Comparison of ENCODE assay signal across 28 mouse cellular contexts in genomic region chr13:45384636-45385035, GRCm38 (mm10). TPM values are rescaled to one million over a fixed set of nuclear protein-coding genes. Genes with fewer than 3 reads are reported as not detected.
A peak's percentile ranks its signal among the peaks of the same experiment; 100 is the strongest.
DNase-seq lines count a peak whose midpoint lies in the region; ATAC-seq and TF ChIP-seq lines count a peak whose summit lies in the region.
"Had no signal": no experiment of that assay in that cellular context is flagged by ENCODE, and none has a peak within 500 bp of the region (broad histone marks: within the 10 kb centered on the region; RNA-seq: fewer than 3 reads in every experiment).

No protein-coding gene starts in this region.

- no peak overlapping the region for H3K4me3 ChIP-seq in heart, adult 2 months
- H3K4me3 ChIP-seq in intestine, embryonic 14.5 days (ENCODE audit: low read depth, low read length) = no peak overlapping the region
- no peak overlapping the region for H3K4me3 ChIP-seq in intestine, embryonic 16.5 days (ENCODE audit: low read length)
- H3K4me3 ChIP-seq in liver, embryonic 13.5 days (replicated peaks) = no peak overlapping the region
- no peak overlapping the region for H3K4me3 ChIP-seq in liver, embryonic 11.5 days (ENCODE audit: low read depth, low read length)
- H3K4me3 ChIP-seq in limb, embryonic 10.5 days = no peak overlapping the region
- H3K4me3 ChIP-seq: embryonic facial prominence, embryonic 13.5 days; embryonic facial prominence, embryonic 15.5 days; erythroblast, embryonic 14.5 days; forebrain, embryonic 10.5 days; forebrain, embryonic 12.5 days had no signal

- TF ChIP-seq POLR2A in heart, adult 2 months (IDR thresholded peaks at IDR 0.05; ENCODE audit: insufficient read depth, low read depth, low read length) = no peak

- no peak overlapping the region for H3K4me2 ChIP-seq in intestine, embryonic 14.5 days (ENCODE audit: low read length)
- H3K4me2 ChIP-seq in intestine, embryonic 16.5 days (ENCODE audit: low read depth, low read length) = no peak overlapping the region
- H3K4me2 ChIP-seq in liver, embryonic 13.5 days = no peak overlapping the region
- no peak overlapping the region for H3K4me2 ChIP-seq in liver, embryonic 11.5 days
- H3K4me2 ChIP-seq: embryonic facial prominence, embryonic 13.5 days; embryonic facial prominence, embryonic 15.5 days; forebrain, embryonic 12.5 days had no signal

- H3K4me1 ChIP-seq in heart, adult 2 months (ENCODE audit: control insufficient read depth, insufficient read depth, low read length) = peaks cover 1% of the 10 kb centered on the region; the same call in 1 of the 2 replicates
- peaks cover 4% of the 10 kb centered on the region for H3K4me1 ChIP-seq in intestine, embryonic 14.5 days (replicated peaks; ENCODE audit: control insufficient read depth, insufficient read depth, low read length)
- 0 out of 2 replicates have a peak, but pooled peaks cover 3% of the 10 kb centered on the region for H3K4me1 ChIP-seq in intestine, embryonic 16.5 days (ENCODE audit: control insufficient read depth, insufficient read depth, low read length)
- peaks cover 36% of the 10 kb centered on the region for H3K4me1 ChIP-seq in liver, embryonic 13.5 days (replicated peaks)
- H3K4me1 ChIP-seq in liver, embryonic 11.5 days (replicated peaks; ENCODE audit: control insufficient read depth, insufficient read depth, low read length) = peaks cover 8% of the 10 kb centered on the region; the same call in 1 of the 2 replicates
- peaks cover 8% of the 10 kb centered on the region for H3K4me1 ChIP-seq in limb, embryonic 10.5 days
- H3K4me1 ChIP-seq: forebrain, embryonic 12.5 days had no signal

- no peaks in the 10 kb centered on the region for H3K36me3 ChIP-seq in heart, adult 2 months (ENCODE audit: control insufficient read depth, insufficient read depth, low read length)
- no peaks in the 10 kb centered on the region for H3K36me3 ChIP-seq in intestine, embryonic 14.5 days (ENCODE audit: control insufficient read depth, insufficient read depth, low read length)
- H3K36me3 ChIP-seq in intestine, embryonic 16.5 days (ENCODE audit: control insufficient read depth, insufficient read depth, low read length) = no peaks in the 10 kb centered on the region
- H3K36me3 ChIP-seq in liver, embryonic 13.5 days = no peaks in the 10 kb centered on the region
- no peaks in the 10 kb centered on the region for H3K36me3 ChIP-seq in liver, embryonic 11.5 days (ENCODE audit: control insufficient read depth, insufficient read depth, low read length)
- H3K36me3 ChIP-seq in limb, embryonic 10.5 days = no peaks in the 10 kb centered on the region
- H3K36me3 ChIP-seq: embryonic facial prominence, embryonic 13.5 days; embryonic facial prominence, embryonic 15.5 days; forebrain, embryonic 10.5 days; forebrain, embryonic 12.5 days; G1E had no signal

- no peak overlapping the region for H3K27ac ChIP-seq in heart, adult 2 months
- no peak overlapping the region for H3K27ac ChIP-seq in intestine, embryonic 14.5 days (ENCODE audit: low read depth)
- H3K27ac ChIP-seq in intestine, embryonic 16.5 days (ENCODE audit: low read length) = no peak overlapping the region
- peak overlapping the region; percentile 23; the same call in 1 of the 2 replicates for H3K27ac ChIP-seq in liver, embryonic 13.5 days
- no peak overlapping the region for H3K27ac ChIP-seq in liver, embryonic 11.5 days (ENCODE audit: low read depth, low read length)
- no peak overlapping the region for H3K27ac ChIP-seq in limb, embryonic 10.5 days
- H3K27ac ChIP-seq: embryonic facial prominence, embryonic 13.5 days; embryonic facial prominence, embryonic 15.5 days; forebrain, embryonic 10.5 days; forebrain, embryonic 12.5 days had no signal

- TF ChIP-seq EP300 in heart, adult 2 months (IDR thresholded peaks at IDR 0.05; ENCODE audit: insufficient read depth, low read depth, low read length) = no peak

- no peak for TF ChIP-seq CTCF in heart, adult 2 months (IDR thresholded peaks at IDR 0.05)

- H3K9me3 ChIP-seq in intestine, embryonic 14.5 days (ENCODE audit: control insufficient read depth, low read length) = no peaks in the 10 kb centered on the region
- no peaks in the 10 kb centered on the region for H3K9me3 ChIP-seq in intestine, embryonic 16.5 days (ENCODE audit: control insufficient read depth, low read length)
- H3K9me3 ChIP-seq in liver, embryonic 13.5 days (replicated peaks) = no peaks in the 10 kb centered on the region
- no peaks in the 10 kb centered on the region for H3K9me3 ChIP-seq in liver, embryonic 11.5 days (ENCODE audit: control insufficient read depth, low read length)
- H3K9me3 ChIP-seq in limb, embryonic 10.5 days (replicated peaks) = no peaks in the 10 kb centered on the region
- H3K9me3 ChIP-seq: embryonic facial prominence, embryonic 13.5 days; embryonic facial prominence, embryonic 15.5 days; forebrain, embryonic 10.5 days; forebrain, embryonic 12.5 days had no signal

- H3K9ac ChIP-seq in heart, adult 2 months (ENCODE audit: low read depth, low read length) = no peak overlapping the region
- H3K9ac ChIP-seq in intestine, embryonic 14.5 days (ENCODE audit: low read length) = no peak overlapping the region
- H3K9ac ChIP-seq in intestine, embryonic 16.5 days (ENCODE audit: low read depth, low read length) = no peak overlapping the region
- H3K9ac ChIP-seq in liver, embryonic 13.5 days = no peak overlapping the region
- H3K9ac ChIP-seq in liver, embryonic 11.5 days (ENCODE audit: low read depth, low read length) = no peak overlapping the region
- H3K9ac ChIP-seq: embryonic facial prominence, embryonic 13.5 days; embryonic facial prominence, embryonic 15.5 days; forebrain, embryonic 12.5 days had no signal

- no peak for ATAC-seq in intestine, embryonic 14.5 days (replicated peaks; ENCODE audit: low FRiP score, low TSS enrichment, low read depth)
- ATAC-seq in intestine, embryonic 16.5 days = no peak
- no peak for ATAC-seq in liver, embryonic 13.5 days (ENCODE audit: low read depth)
- no peak for ATAC-seq in liver, embryonic 11.5 days (replicated peaks; ENCODE audit: low FRiP score)
- ATAC-seq: activated CD4-positive, CD25-positive, alpha-beta regulatory T cell, adult 4 months; CD4-positive, CD25-positive, alpha-beta regulatory T cell, adult 4 months; forebrain, embryonic 14.5 days; Patski had no signal

- no peaks in the 10 kb centered on the region for H3K27me3 ChIP-seq in heart, adult 2 months (ENCODE audit: control insufficient read depth, insufficient read depth, low read length)
- no peaks in the 10 kb centered on the region for H3K27me3 ChIP-seq in intestine, embryonic 14.5 days (replicated peaks; ENCODE audit: control insufficient read depth, insufficient read depth, low read length)
- no peaks in the 10 kb centered on the region for H3K27me3 ChIP-seq in intestine, embryonic 16.5 days (replicated peaks; ENCODE audit: control insufficient read depth, insufficient read depth, low read length)
- peaks cover 20% of the 10 kb centered on the region for H3K27me3 ChIP-seq in liver, embryonic 13.5 days
- peaks cover under 1% of the 10 kb centered on the region; the same call in 1 of the 2 replicates for H3K27me3 ChIP-seq in liver, embryonic 11.5 days (replicated peaks; ENCODE audit: control insufficient read depth, insufficient read depth, low read length)
- H3K27me3 ChIP-seq in limb, embryonic 10.5 days (ENCODE audit: low read depth, poor library complexity, severe bottlenecking) = 0 out of 2 replicates have a peak, but pooled peaks cover 6% of the 10 kb centered on the region
- H3K27me3 ChIP-seq: CH12.LX; embryonic facial prominence, embryonic 13.5 days; embryonic facial prominence, embryonic 15.5 days had no signal

- H3K79me2 ChIP-seq in heart, adult 2 months (replicated peaks; ENCODE audit: control insufficient read depth, insufficient read depth, low read length) = no peaks in the 10 kb centered on the region; the same call in 1 of the 2 replicates

- DNase-seq in heart, adult 11 months = peak; percentile 45
- DNase-seq in heart, adult 2 months = no peak
- DNase-seq in intestine, embryonic 14.5 days (ENCODE audit: low spot score) = peak; percentile 21
- DNase-seq in liver, embryonic 13.5 days = no peak
- no peak for DNase-seq in liver, embryonic 11.5 days (ENCODE audit: low spot score)
- DNase-seq in limb, embryonic 10.5 days (ENCODE audit: low spot score) = peak; percentile 14
- DNase-seq: adrenal gland, adult 8-10 months; adrenal gland, postnatal 14 days; adrenal gland, postnatal 36 days; B cell, adult 2 months; cerebellum, adult 11-12 months; cerebellum, adult 8-10 months; cerebellum, adult 9-11 months; cerebellum, postnatal 14 days; cerebellum, postnatal 36 days; embryo, embryonic 11 days had no signal

- intact Hi-C loops in heart, adult 2 months (cut with DNase I) = no loop called here

- WGBS in heart, adult 2 months = 52% methylated on average over 2 of the region's 2 CpGs
- WGBS in intestine, embryonic 14.5 days = 80% methylated on average over 2 of the region's 2 CpGs
- WGBS in intestine, embryonic 16.5 days = 76% methylated on average over 2 of the region's 2 CpGs
- 74% methylated on average over 2 of the region's 2 CpGs for WGBS in liver, embryonic 13.5 days (ENCODE audit: insufficient replicate concordance)
- WGBS in liver, embryonic 11.5 days = 77% methylated on average over 2 of the region's 2 CpGs
- 82% methylated on average over 2 of the region's 2 CpGs for WGBS in limb, embryonic 10.5 days

RNA-seq across cellular contexts. Expression of gene Mylip, which starts 4.9 kb away (rescaled TPM):
- total RNA-seq in heart, adult 2 months (2021) = 10 to 100 TPM; 16.8 to 27.1 TPM
- polyA plus RNA-seq in heart, adult 2 months (2012; rRNA removed) = 10.5 and 13.6 TPM in 2 replicates
- 5.3 and 5.8 TPM in 2 replicates for polyA plus RNA-seq in intestine, embryonic 14.5 days (2014; fragmentation: Nextera tagmentation; extraction: Ambion mirVana)
- 6.1 and 6.6 TPM in 2 replicates for polyA plus RNA-seq in intestine, embryonic 16.5 days (2015; fragmentation: Nextera tagmentation; extraction: Ambion mirVana)
- polyA plus RNA-seq in liver, embryonic 13.5 days (2015; fragmentation: Nextera tagmentation; extraction: Ambion mirVana) = 6.2 and 7.3 TPM in 2 replicates
- polyA plus RNA-seq in liver, embryonic 11.5 days (2014; fragmentation: Nextera tagmentation; extraction: Ambion mirVana) = 3.1 and 4.4 TPM in 2 replicates
- polyA plus RNA-seq in limb, embryonic 10.5 days (2016; fragmentation: Nextera tagmentation; extraction: Ambion mirVana) = 10.0 and 17.1 TPM in 2 replicates

Comparison
In these comparisons a context has a peak if more than half of its experiments do, and no peak if none do; other contexts are left out.
1. DNase-seq: peak in heart, adult 11 months (single experiment), intestine, embryonic 14.5 days (single experiment) and limb, embryonic 10.5 days (single experiment); none in heart, adult 2 months (0 of 2), liver, embryonic 13.5 days (single experiment) and liver, embryonic 11.5 days (single experiment).